Mouse (Mus musculus) forebrain, postnatal 0 days (tissue): ENCODE data around the gene Ddx43. TPM values are rescaled to one million over a fixed set of nuclear protein-coding genes. Genes with fewer than 3 reads are reported as not detected.

Experiments
- ATAC-seq: fragments of 200-750 bp; cut with Nextera tagmentation; 2 replicates; pipeline ENCODE4 v1.8.0; 2017; ENCODE audit warnings: mild to moderate bottlenecking, moderate library complexity
- DNase-seq: peaks from one replicate; pipeline ENCODE4 v3.0.0-alpha.2; 2015
- H3K27ac ChIP-seq: fragments of 300-500 bp; sonication (generic); 2 replicates; pipeline ENCODE4 v1.5.1; 2014; ENCODE audit warnings: low read depth, mild to moderate bottlenecking, antibody characterized with exemption, low read length, moderate library complexity, mixed read lengths
- H3K27me3 ChIP-seq: fragments of 300-500 bp; sonication (generic); 2 replicates; pipeline ENCODE4 v1.6.1; 2014; ENCODE audit warnings: mild to moderate bottlenecking, low read length, mixed read lengths; ENCODE audit not compliant: insufficient read depth
- H3K36me3 ChIP-seq: fragments of 300-500 bp; sonication (generic); 2 replicates; pipeline ENCODE4 v1.6.1; 2014; ENCODE audit warnings: mild to moderate bottlenecking, moderate library complexity; ENCODE audit not compliant: insufficient read depth
- H3K4me1 ChIP-seq: fragments of 300-500 bp; sonication (generic); 2 replicates; pipeline ENCODE4 v1.6.1; 2014; ENCODE audit warnings: antibody characterized with exemption; ENCODE audit not compliant: insufficient read depth
- H3K4me2 ChIP-seq: fragments of 300-500 bp; sonication (generic); 2 replicates; pipeline ENCODE4 v1.6.1; 2014; ENCODE audit warnings: low read depth, mild to moderate bottlenecking, moderate library complexity
- H3K4me3 ChIP-seq: fragments of 300-500 bp; sonication (generic); 2 replicates; pipeline ENCODE4 v1.5.1; 2014; ENCODE audit warnings: low read depth, low read length, mixed read lengths
- H3K9ac ChIP-seq: fragments of 300-500 bp; sonication (generic); 2 replicates; pipeline ENCODE4 v1.6.1; 2014; ENCODE audit warnings: mild to moderate bottlenecking
- H3K9me3 ChIP-seq: fragments of 300-500 bp; sonication (generic); 2 replicates; pipeline ENCODE4 v1.6.1; 2016; ENCODE audit warnings: low read length
- CTCF ChIP-seq: sonication (generic); IDR thresholded peaks from 2 replicates; pipeline ENCODE4 v1.5.1; 2016; ENCODE audit warnings: antibody characterized with exemption, control low read depth, low read depth
- WGBS: fragments of 180-500 bp; shearing (Covaris S2); extraction: QIAGEN DNeasy Blood & Tissue Kit; methylation state at CpG from one replicate; pipeline ENCODE4 v1.1.7; 2014; 5-methylcytosine and 5-hydroxymethylcytosine counted together
- polyA plus RNA-seq: library from polyadenylated mRNA; unstranded; fragments of >200 nt; fragmentation: Nextera tagmentation; extraction: Ambion mirVana; gene quantifications from 2 replicates; pipeline ENCODE4 v1.2.1, GENCODE M21; 2015
- total RNA-seq: library from RNA; depleted of rRNA; stranded (reverse); fragments of >200 nt; gene quantifications from 2 replicates; pipeline ENCODE4 v1.2.3, GENCODE M21; 2014

The Ddx43 gene
- total and polyA plus RNA-seq, 2 experiments from 2014 or later: 0.29 to 0.33 TPM

DNA sequence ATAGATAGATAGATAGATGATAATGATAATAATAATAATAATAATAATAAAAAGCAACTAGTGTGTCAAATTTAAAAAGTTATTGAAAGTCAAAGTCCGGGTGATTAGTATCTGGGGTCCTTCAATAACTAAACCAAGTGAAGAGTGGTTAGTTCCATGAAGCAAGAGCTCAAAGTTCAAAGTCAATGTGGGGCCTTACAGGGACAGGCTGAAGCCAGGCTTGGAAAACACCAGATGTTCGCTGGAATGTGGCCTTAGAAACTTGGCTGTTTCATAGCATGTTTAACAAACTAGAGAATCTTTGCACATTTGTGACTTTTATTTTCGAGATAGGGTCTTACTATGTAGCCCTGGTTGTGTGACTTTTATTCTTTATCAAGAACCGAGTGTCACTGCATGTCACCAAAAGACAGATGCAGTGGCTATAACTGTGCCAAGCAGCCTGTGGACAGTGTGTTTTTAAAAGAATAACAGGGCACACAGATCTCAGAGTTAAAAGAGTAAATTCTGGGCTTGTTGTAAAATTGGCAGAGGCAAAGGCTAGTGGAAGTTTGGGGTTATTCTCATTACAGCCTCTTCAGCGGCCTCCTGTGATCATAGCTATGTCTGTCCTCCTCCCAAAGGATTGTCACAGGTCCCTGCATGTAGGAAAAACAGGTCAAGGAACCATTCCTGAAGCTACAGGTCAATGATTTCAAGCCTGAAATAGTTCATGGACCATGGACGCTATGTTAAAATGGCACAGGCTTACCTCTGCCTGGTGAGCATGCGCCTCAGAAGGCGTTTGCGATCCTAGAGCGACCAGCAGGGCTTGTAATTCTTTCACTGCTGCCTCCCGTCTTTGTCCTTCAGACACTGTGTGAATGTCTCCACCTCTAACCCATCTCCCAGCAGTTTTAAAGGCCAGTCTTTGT is 40.7 kb upstream of the Ddx43 start:
- H3K4me1 ChIP-seq: no peaks in the 10 kb centered on the region
- no peak overlapping the region for H3K4me3 ChIP-seq

DNA sequence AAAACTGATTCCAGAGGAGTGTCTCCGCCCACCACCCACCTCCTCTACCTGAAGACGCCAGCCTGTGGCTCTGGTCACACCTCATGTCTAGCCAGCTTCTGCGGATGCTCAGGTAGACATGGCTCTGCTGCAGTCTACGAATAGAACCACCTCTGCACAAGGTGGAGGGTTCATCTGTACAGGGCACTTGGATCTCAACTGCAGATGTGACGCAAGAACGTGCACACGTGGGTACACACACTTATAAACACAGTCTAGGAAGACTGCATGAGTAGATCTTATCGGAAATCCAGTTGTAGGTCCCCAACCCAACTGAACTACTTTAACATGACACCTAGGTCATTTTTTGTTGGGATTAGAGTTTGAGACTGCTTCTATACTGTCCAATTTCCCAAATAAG is 40.0 kb upstream of the Ddx43 start, which contains the start of gene Gsta2:
Gene Gsta2, minus strand, starts transcription at position 178 of the 400 bp plus-strand sequence.
- no peaks in the 10 kb centered on the region for H3K4me1 ChIP-seq
- no peaks in the 10 kb centered on the region for H3K27me3 ChIP-seq
- WGBS: 91% methylated on average over 8 of the region's 8 CpGs
- H3K4me2 ChIP-seq: no peak within 1 kb of the TSS
- H3K36me3 ChIP-seq: no peaks in the 10 kb centered on the region
- H3K9me3 ChIP-seq: no peaks in the 10 kb centered on the region
- no peak for TF ChIP-seq CTCF
- no peak for DNase-seq
- H3K4me3 ChIP-seq: no peak within 1 kb of the TSS
- no peak within 1 kb of the TSS for H3K9ac ChIP-seq
- no peak for ATAC-seq
- no peak within 1 kb of the TSS for H3K27ac ChIP-seq

More for the DNA sequence above, 40.7 kb upstream of the Ddx43 start:
- 80% methylated on average over 11 of the region's 11 CpGs for WGBS
- DNase-seq: no peak
- Histone ChIP-seq H3K9ac (no peak overlapping the region), H3K36me3 (no peaks in the 10 kb centered on the region), H3K27me3 (no peaks in the 10 kb centered on the region), H3K9me3 (no peaks in the 10 kb centered on the region), H3K27ac (no peak overlapping the region), H3K4me2 (no peak overlapping the region)
- TF ChIP-seq CTCF: no peak
- ATAC-seq: no peak

GRCm38 (mm10) chr9:78358053-78358452 is 37.5 kb upstream of the Ddx43 start:
- no peaks in the 10 kb centered on the region for H3K9me3 ChIP-seq
- no peaks in the 10 kb centered on the region for H3K36me3 ChIP-seq
- ATAC-seq (no peak), DNase-seq (peak; percentile 54)
- no peaks in the 10 kb centered on the region for H3K4me1 ChIP-seq
- H3K27me3 ChIP-seq: no peaks in the 10 kb centered on the region
- H3K4me3 ChIP-seq: no peak overlapping the region
- no peak overlapping the region for H3K27ac ChIP-seq
- WGBS: 17% methylated on average over 9 of the region's 9 CpGs
- peak; percentile 64 for TF ChIP-seq CTCF
- H3K4me2 ChIP-seq: no peak overlapping the region
- H3K9ac ChIP-seq: no peak overlapping the region

- no peak overlapping the region for H3K27ac ChIP-seq
- no peaks in the 10 kb centered on the region for H3K36me3 ChIP-seq
- TF ChIP-seq CTCF: no peak
- no peaks in the 10 kb centered on the region for H3K9me3 ChIP-seq
- no peaks in the 10 kb centered on the region for H3K4me1 ChIP-seq
- no peaks in the 10 kb centered on the region for H3K27me3 ChIP-seq
- no peak for DNase-seq
- 80% methylated on average over 6 of the region's 6 CpGs for WGBS
- H3K4me2 ChIP-seq: no peak overlapping the region
- H3K9ac ChIP-seq: no peak overlapping the region
- ATAC-seq: no peak
- no peak overlapping the region for H3K4me3 ChIP-seq
Measured at GRCm38 (mm10) chr9:78359750-78360483, 35.7 kb upstream of the Ddx43 start.

GRCm38 (mm10) chr9:78360484-78360872 is 35.1 kb upstream of the Ddx43 start:
- H3K9ac ChIP-seq: no peak overlapping the region
- H3K4me1 ChIP-seq: no peaks in the 10 kb centered on the region
- no peak overlapping the region for H3K4me2 ChIP-seq
- WGBS: 45% methylated on average over 2 of the region's 2 CpGs
- TF ChIP-seq CTCF: no peak
- ATAC-seq (no peak), DNase-seq (no peak)
- no peak overlapping the region for H3K4me3 ChIP-seq
- H3K27ac ChIP-seq: no peak overlapping the region
- no peaks in the 10 kb centered on the region for H3K27me3 ChIP-seq
- H3K9me3 ChIP-seq: no peaks in the 10 kb centered on the region
- H3K36me3 ChIP-seq: no peaks in the 10 kb centered on the region

DNA sequence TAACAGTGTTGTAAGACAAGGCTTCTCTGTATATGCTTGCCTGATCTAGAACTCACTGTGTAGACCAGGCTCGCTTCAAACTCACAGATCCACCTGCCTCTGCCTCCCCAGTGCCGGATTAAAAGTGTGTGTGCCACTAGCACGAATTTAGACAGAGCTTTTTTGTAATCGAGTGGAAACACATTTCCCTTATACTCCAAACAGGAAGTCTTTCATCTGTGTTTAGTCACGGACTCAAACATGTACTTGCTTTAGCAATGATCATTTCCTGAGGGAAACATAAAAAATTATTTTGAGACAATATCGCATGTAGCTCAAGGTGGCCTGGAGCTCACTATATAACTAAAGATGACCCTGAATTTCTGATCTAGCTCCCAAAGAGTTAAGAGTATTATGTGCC is 32.2 kb upstream of the Ddx43 start:
- no peak overlapping the region for H3K9ac ChIP-seq
- no peak overlapping the region for H3K4me2 ChIP-seq
- 78% methylated on average over 6 of the region's 6 CpGs for WGBS
- H3K4me3 ChIP-seq: no peak overlapping the region
- no peaks in the 10 kb centered on the region for H3K27me3 ChIP-seq
- TF ChIP-seq CTCF: no peak
- H3K36me3 ChIP-seq: no peaks in the 10 kb centered on the region
- H3K27ac ChIP-seq: no peak overlapping the region
- ATAC-seq (no peak), DNase-seq (no peak)
- H3K4me1 ChIP-seq: no peaks in the 10 kb centered on the region
- H3K9me3 ChIP-seq: no peaks in the 10 kb centered on the region

- 93% methylated on average over 6 of the region's 6 CpGs for WGBS
- no peak overlapping the region for H3K9ac ChIP-seq
- no peaks in the 10 kb centered on the region for H3K9me3 ChIP-seq
- no peaks in the 10 kb centered on the region for H3K27me3 ChIP-seq
- H3K4me1 ChIP-seq: no peaks in the 10 kb centered on the region
- H3K36me3 ChIP-seq: no peaks in the 10 kb centered on the region
- H3K27ac ChIP-seq: no peak overlapping the region
- no peak for DNase-seq
- no peak overlapping the region for H3K4me2 ChIP-seq
- no peak for ATAC-seq
- H3K4me3 ChIP-seq: no peak overlapping the region
- TF ChIP-seq CTCF: no peak
Measured at GRCm38 (mm10) chr9:78364701-78365100, 30.9 kb upstream of the Ddx43 start.
